Comparison of ENCODE assay signal across 8 mouse cellular contexts in the genomic region with DNA sequence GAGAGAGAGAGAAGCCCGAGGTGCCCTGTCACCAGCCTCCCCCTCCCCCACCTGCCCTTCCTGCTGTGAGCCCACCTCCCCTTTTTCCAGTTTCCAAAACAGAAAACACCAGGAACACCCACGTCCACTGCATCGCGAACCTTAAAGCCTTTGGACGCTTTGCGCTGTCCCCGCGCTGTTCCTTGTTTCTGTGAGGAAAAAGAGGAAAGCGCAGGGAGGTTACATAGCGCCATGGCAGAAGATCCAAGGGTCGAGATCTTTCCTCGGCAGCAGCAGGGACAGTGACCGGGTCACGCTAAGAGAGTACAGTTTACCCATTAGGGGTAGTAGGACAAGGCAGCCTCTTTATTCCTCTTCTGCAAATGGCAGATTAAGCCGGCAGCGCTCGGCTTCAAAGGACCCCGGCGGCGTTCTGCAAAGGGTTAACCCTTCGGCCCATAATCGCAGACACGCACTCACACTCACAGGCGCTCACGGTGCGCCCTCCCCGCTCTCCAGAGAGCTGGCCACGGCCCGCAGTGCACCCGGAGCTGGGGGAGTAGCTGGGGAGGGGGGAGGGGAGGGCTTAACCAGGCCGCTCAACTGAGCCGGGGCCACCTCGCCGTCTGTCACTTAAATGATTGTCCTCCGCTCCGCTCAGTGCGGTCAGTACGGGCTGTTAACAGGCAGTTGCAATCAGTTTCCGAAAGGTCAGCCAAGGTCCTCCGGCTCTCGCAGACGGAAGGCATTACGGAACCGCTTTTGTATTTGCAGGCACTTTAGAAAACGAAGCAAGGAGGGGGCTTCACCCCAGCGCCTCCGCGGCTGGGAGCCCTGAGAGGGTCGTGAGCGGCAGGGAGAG. TPM values are rescaled to one million over a fixed set of nuclear protein-coding genes. Genes with fewer than 3 reads are reported as not detected.
DNase-seq lines count a peak whose midpoint lies in the region; ATAC-seq lines count a peak whose summit lies in the region.

No protein-coding gene starts in this region.

- H3K9me3 ChIP-seq in intestine, embryonic 14.5 days (ENCODE audit: control insufficient read depth, low read length): no peaks in the 10 kb centered on the region
- no peaks in the 10 kb centered on the region for H3K9me3 ChIP-seq in lung, embryonic 16.5 days (ENCODE audit: control insufficient read depth, low read length)

- 2% methylated on average over 49 of the region's 50 CpGs for WGBS in intestine, embryonic 14.5 days
- WGBS in lung, embryonic 16.5 days: 3% methylated on average over 43 of the region's 50 CpGs

- peaks cover 17% of the 10 kb centered on the region; the same call in 1 of the 2 replicates for H3K4me1 ChIP-seq in intestine, embryonic 14.5 days (replicated peaks; ENCODE audit: control insufficient read depth, insufficient read depth, low read length)
- H3K4me1 ChIP-seq in lung, embryonic 16.5 days (replicated peaks; ENCODE audit: control insufficient read depth, insufficient read depth, low read length): peaks cover 29% of the 10 kb centered on the region

- H3K27ac ChIP-seq in intestine, embryonic 14.5 days (ENCODE audit: low read depth): peak overlapping the region; percentile 80
- H3K27ac ChIP-seq in lung, embryonic 16.5 days (ENCODE audit: low read length): peak overlapping the region; percentile 84

- H3K27me3 ChIP-seq in intestine, embryonic 14.5 days (replicated peaks; ENCODE audit: control insufficient read depth, insufficient read depth, low read length): peaks cover 57% of the 10 kb centered on the region
- peaks cover 56% of the 10 kb centered on the region for H3K27me3 ChIP-seq in lung, embryonic 16.5 days (ENCODE audit: control insufficient read depth, insufficient read depth, low read depth, low read length)

- ATAC-seq in CD4-positive, CD25-positive, alpha-beta regulatory T cell, adult 4 months: no peak
- 0 out of 2 replicates have a peak, but pooled peaks have one; percentile 9 for ATAC-seq in intestine, embryonic 14.5 days (replicated peaks; ENCODE audit: low FRiP score, low TSS enrichment, low read depth)
- peak; percentile 30 for ATAC-seq in lung, embryonic 16.5 days (ENCODE audit: low read depth)

- DNase-seq in CD4-positive, CD25-positive, alpha-beta regulatory T cell, adult 2 months (ENCODE audit: low read depth, low spot score): peak; percentile 65
- DNase-seq in T-cell, adult 2 months (ENCODE audit: low spot score): peak; percentile 36
- DNase-seq in gastrocnemius, postnatal 10 days: peak; percentile 33
- no peak for DNase-seq in intestine, embryonic 14.5 days (ENCODE audit: low spot score)
- peak; percentile 71 for DNase-seq in retina, embryonic 14.5 days (ENCODE audit: low spot score)
- DNase-seq in right cerebral cortex, adult 2 months (ENCODE audit: low spot score in 2 of 2): no peak

- no peaks in the 10 kb centered on the region for H3K36me3 ChIP-seq in intestine, embryonic 14.5 days (ENCODE audit: control insufficient read depth, insufficient read depth, low read length)
- no peaks in the 10 kb centered on the region for H3K36me3 ChIP-seq in lung, embryonic 16.5 days (ENCODE audit: control insufficient read depth, insufficient read depth, low read length)

- H3K4me3 ChIP-seq in intestine, embryonic 14.5 days (ENCODE audit: low read depth, low read length): peak overlapping the region; percentile 33
- H3K4me3 ChIP-seq in lung, embryonic 16.5 days (ENCODE audit: low read length): peak overlapping the region; percentile 48

- H3K4me2 ChIP-seq in intestine, embryonic 14.5 days (ENCODE audit: low read length): peak overlapping the region; percentile 54
- peak overlapping the region; percentile 81 for H3K4me2 ChIP-seq in lung, embryonic 16.5 days (ENCODE audit: low read depth, low read length)

- peak overlapping the region; percentile 31 for H3K9ac ChIP-seq in intestine, embryonic 14.5 days (ENCODE audit: low read length)
- H3K9ac ChIP-seq in lung, embryonic 16.5 days (ENCODE audit: low read length): peak overlapping the region; percentile 61

RNA-seq across cellular contexts. Expression of gene Bcor, which starts 23.7 kb away (rescaled TPM):
- polyA plus RNA-seq in CD4-positive, CD25-positive, alpha-beta regulatory T cell, adult 4 months (2017; shearing (Covaris generic)): 10 to 100 TPM; 24.2 to 26.1 TPM
- 10 to 100 TPM; 20.6 to 28.0 TPM for total RNA-seq in gastrocnemius, postnatal 10 days (2021)
- polyA plus RNA-seq in intestine, embryonic 14.5 days (2014; fragmentation: Nextera tagmentation; extraction: Ambion mirVana): 19.8 and 20.3 TPM in 2 replicates
- polyA plus RNA-seq in lung, embryonic 16.5 days (2015; fragmentation: Nextera tagmentation; extraction: Ambion mirVana): 18.5 and 19.7 TPM in 2 replicates

Comparison
In these comparisons a context has a peak if more than half of its experiments do, and no peak if none do; other contexts are left out.
1. DNase-seq: peak in CD4-positive, CD25-positive, alpha-beta regulatory T cell, adult 2 months (single experiment), T-cell, adult 2 months (single experiment), gastrocnemius, postnatal 10 days (single experiment) and retina, embryonic 14.5 days (single experiment); none in intestine, embryonic 14.5 days (single experiment) and right cerebral cortex, adult 2 months (0 of 2).